Mouse (Mus musculus): ENCODE results near the gene Gfer.

Gfer gene

DNA sequence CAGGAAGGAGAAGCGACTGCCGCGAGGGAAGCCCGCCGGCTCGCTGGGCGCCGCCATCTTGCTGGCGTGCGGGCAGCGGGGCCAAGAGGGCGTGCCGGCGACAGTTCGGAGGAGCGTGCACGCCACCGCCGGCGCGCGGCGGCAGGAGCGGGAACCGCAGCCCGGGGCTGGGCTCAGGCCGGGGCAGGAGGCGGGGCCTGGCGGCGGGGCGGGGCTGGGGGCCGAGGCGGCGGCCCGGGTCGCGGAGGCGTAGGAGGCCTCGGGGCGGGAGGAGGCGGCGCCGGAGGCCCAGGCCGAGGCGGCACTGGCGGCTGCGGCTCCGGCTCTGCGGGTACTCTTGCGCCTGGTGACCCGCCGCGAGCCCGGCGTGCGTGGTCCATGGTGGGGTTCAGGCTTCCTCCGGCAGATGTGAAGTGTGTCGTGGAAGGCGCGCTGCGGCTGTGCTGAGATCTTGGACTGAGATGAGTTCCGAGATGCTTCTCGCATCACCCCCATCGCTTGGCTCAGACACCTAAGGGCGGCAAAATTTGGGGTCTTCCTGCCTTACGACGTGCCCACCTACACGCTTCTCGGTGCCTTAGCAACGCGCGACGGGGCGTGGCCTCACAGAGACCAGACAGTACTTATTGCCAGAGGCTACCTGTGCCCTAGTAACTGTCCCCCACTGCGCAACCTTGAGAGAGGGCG is at the start of gene Gfer, which contains the start of gene Noxo1:
Gene Gfer (minus strand): TSS at position 146 of the 687 bp plus-strand sequence.
Gene Noxo1 (plus strand): TSS at position 224 of the 687 bp plus-strand sequence.
- peak; percentile 86 for DNase-seq (ENCODE audit: low spot score)

DNA sequence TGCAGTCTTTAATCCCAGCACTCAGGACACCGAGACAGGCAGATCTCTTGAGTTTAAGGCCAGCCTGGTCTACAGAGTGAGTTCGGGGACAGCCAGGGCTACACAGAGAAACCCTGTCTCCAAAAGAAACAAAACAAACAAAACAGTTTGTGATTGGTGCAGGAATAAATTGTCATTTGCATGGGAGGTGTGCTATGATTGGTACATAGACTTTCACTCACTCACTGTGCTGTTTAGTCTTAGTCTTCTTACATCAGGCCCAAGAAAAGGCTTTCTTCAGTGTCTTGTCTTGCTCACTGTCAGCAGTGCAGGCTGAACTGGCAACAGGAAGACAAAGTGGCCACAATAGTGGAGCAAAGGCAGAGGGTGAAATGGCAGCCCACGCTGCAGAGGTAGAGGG is 48.4 kb upstream of the Gfer start:
- no peak for DNase-seq (ENCODE audit: low spot score)

DNA sequence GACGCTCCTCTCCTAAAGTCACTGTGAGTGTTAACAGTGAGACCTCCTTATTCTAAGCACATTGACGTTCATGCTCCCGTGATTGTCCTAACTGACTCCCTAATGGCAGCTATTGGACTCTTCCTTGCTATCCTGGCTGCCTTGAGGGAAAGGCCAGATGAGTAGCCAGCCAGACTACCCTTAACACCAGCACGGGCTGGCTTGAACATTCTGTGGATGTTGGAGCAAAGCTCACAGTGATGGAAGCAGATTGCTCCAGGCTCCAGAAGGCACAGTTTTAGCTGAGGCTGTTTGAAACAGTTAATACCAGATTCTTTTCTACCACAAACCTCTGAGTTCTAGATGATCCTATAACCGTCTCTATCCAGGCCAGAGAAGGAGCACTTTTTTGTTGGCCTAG is 47.9 kb upstream of the Gfer start:
- DNase-seq (ENCODE audit: low spot score): no peak

DNA sequence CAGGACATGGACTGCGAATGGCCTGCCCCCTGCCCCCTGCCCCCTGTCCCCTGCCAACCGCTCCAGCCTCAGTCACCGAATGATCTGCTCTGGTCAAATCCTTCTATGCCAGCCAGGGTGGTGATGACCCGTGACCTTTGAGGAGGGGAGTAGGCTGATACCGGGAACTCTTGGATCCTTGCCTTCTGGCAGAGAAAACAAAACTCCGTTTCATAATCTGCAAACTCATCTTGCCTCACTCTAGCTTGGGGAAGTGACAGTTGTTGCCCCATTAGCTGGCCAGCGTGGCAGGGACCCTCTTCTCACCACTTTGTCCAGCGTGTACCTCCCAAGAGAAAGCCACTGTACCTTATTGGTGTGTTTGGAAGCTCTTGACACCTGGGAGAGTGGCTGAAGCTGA is 46.4 kb upstream of the Gfer start:
- no peak for DNase-seq (ENCODE audit: low spot score)

DNA sequence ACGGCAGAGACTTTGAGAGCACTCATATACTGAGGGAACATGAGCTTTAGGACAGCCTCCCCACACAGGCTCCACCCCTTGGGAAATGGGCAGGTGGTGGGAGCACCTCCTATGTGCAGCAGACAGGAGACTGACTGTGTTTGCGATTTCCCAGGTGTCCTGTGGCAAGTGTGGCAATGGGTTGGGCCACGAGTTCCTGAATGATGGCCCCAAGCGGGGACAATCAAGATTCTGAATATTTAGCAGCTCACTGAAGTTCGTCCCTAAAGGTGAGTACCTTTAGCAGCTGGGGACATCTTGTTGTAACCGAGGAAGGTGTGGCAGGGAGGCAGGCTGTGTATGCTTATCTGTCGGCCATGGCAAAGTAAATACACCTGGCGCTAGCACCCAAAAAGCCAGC is 44.0 kb upstream of the Gfer start:
- no peak for DNase-seq (ENCODE audit: low spot score)

DNA sequence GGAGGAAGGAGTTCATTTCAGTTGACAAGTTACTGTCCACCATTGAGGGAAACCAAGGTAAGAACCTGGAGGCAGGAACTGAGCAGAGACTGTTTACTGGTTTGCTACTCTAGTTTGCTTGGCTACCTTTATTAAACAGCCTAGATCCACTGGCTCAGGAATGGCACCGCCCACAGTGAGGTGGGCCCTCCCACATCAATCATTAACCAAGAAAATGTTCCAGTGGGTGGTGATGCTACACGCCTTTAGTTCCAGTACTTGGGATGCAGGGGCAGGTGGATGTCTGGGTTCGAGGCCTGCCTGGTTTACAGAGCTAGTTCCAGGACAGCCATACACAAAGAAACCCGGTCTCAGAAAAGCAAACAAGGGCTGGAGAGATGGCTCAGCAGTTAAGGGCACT is 42.3 kb upstream of the Gfer start:
- no peak for DNase-seq (ENCODE audit: low spot score)

DNA sequence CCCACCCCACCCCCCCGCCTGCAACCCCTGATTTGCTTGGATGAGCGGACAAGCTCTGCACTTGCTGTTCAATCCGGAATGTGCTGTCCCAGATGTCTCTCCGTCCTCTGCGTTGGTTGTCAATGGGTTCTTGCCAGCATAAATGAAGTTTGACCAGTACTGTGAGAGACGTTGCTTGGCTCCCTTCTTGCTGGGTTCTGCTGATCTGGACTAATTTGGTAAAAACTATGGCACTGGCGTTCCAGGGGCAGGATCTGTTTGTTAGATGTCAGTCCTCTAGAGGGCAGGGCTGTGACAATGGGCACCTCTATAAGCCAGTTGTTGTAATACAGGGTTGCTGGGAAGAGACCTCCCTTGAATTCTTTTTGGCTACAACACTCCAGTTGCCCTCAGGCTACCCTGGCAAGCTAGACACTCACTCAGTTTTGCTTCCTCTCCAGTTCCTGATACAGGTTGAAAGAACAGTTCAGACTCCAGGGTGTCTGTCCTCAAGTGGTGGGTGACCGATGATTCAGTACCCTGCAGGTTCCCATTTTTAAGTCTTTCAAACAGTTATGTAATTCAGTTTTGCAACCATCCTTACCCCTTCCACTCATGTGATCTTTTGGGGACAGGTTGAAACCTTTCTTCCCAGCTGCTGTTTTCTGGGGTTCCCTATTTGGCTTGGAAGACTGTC is 41.3 kb upstream of the Gfer start:
- DNase-seq (ENCODE audit: low spot score): no peak

DNA sequence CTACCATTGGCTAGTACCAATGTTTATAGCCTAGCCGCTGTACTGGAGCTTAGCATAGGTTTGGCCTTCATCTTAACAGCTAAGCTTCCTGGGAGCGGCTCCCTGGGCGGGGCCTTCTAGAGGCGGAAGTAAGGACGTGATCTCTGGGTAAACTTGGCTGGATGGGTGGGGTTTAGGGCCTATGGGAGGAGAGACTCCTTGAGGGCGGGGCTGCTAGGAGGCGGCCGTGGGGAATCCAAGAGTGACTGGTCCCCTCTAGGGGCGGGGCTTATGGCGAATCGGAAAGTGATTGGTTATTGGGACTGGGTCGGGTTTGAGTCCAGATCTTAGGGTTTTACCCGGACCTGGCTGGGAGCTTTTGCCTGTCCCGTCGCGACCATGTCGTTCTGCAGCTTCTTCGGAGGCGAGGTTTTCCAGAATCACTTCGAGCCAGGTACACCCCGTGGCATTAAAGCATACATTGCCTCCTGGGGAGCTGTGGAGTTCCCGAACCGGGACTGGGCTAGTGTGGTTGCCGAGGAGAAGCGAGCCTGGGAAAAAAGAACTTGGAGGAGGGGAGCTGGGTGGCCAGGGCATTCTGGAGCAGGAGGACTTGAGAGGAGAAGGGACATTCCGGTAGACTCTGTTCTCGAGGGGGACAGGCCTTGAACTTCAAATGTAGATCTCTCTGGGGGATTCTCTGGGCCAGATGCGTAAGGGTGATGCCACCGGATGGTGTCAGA is 40.5 kb upstream of the Gfer start, which contains the start of gene Msrb1:
Gene Msrb1 (plus strand): TSS at position 313 of the 722 bp plus-strand sequence.
- DNase-seq (ENCODE audit: low spot score): peak; percentile 95

DNA sequence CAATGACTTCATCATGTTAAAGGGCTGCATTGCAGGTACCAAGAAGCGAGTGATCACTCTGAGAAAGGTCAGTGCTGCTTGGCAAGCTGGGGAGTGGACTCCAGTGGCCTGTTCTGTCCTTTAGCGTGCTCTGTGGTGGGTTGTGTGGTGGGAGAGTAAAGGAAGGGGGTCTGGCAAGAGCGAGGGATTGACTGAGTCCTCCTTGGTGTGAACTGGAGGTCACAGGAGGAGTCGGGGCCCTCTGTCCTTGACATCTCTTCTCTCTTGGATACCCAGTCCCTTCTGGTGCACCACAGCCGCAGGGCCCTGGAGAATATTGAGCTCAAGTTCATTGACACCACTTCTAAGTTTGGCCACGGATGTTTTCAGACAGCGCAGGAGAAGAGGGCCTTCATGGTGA is 39.5 kb upstream of the Gfer start:
- no peak for DNase-seq (ENCODE audit: low spot score)

DNA sequence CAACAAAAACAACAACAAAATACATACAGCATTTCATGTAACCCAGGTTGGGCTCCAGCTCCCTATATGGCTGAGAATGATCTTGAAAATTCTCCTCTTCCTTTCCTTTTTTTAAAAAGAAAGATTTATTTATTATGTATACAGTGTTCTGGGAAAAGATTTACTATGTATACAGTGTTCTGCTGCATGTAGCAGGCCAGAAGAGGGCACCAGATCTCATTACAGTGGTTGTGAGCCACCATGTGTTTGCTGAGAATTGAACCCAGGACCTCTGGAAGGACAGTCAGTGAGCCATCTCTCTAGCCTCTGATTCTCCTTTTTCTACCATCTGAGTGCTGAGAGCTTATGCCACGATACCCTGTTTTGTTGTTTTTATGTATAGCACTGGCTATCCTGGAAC is 38.6 kb upstream of the Gfer start:
- no peak for DNase-seq (ENCODE audit: low spot score)

DNA sequence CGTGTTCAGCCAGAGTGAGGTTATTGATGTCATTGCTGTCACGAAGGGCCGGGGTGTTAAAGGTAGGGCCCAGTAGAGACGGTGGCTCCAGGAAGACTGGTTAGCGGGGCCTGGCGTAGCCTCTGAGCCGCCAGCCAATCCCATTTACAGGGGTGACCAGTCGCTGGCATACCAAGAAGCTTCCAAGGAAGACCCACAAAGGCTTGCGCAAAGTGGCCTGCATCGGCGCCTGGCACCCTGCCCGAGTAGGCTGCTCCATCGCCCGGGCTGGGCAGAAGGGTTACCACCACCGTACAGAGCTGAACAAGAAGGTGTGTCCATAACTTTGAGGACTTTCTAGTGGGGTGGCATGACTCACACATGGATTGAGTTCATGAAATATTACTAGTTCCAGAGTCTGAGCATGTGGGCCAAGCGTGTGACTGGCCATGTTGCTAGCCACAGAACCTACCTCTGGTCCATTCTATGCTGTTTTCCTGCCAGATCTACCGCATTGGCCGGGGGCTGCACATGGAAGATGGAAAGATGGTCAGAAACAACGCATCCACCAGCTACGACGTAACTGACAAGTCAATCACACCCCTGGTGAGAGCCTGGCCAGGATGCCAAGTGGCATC is 37.6 kb upstream of the Gfer start:
- DNase-seq (ENCODE audit: low spot score): no peak

DNA sequence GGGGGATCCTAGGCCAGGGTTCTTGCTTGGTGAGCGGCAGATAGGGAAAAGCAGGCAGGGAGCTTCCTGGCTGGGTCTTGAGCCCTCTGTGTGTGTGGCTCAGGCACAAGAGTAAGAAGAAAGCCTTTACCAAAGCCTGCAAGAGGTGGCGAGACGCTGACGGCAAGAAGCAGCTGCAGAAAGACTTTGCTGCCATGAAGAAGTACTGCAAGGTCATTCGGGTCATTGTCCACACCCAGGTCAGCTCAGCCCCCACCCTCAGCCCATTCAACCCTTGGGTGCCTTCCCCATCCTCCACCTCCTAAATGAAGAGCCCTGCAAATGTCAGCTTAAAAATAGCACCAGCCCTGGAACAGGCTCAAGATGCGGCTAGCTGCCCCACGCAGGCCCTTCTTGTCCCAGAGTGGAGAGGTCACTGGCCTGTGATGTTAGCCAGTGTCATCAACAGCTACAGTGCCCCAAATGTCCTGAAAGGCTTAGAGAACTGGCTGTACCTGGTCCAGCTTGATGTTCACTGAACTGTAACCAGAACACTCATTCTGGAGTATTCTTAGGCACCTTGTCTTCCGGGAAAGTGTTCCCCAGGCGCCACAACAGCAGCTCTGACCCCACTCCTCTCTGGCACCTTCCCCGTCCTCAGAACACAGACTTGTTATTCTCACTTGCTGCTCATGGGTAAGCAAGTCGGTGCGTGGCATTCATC is 36.4 kb upstream of the Gfer start:
- DNase-seq (ENCODE audit: low spot score): no peak

DNA sequence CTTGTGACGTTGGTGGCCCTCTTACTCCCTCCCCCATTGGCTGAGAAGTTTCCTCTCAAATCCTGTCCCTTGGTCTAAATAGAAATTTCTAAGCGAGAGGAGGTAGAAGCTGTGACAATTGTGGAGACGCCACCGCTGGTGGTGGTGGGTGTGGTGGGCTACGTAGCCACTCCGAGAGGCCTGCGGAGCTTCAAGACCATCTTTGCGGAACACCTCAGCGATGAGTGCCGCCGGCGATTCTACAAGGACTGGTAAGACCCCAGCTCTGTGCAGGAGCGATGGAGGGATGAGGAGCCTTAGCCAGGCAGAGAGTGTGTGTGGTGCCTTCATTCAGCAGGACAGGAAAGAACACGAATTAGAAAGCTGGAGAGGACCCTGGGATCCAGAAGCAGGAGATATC is 34.8 kb upstream of the Gfer start:
- DNase-seq (ENCODE audit: low spot score): no peak

DNA sequence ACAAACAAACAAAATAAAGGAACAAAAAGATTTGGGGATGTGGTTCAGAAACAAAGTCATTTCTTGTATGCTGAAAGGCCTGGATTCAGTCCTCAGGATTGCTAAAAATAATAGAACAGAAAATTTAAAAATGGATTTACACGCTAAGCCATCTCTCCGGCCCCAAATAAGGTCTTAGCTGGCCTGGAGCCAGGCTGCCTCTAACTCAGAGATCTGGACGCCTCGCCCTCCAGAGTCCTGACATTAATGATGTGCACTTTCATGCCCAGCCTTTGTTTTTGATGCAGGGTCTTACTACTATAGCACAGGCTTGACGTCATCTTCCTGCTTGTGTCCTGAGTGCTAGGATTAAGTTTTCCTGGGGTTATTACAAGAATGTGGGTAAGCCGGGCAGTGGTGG is 33.1 kb upstream of the Gfer start:
- no peak for DNase-seq (ENCODE audit: low spot score)

DNA sequence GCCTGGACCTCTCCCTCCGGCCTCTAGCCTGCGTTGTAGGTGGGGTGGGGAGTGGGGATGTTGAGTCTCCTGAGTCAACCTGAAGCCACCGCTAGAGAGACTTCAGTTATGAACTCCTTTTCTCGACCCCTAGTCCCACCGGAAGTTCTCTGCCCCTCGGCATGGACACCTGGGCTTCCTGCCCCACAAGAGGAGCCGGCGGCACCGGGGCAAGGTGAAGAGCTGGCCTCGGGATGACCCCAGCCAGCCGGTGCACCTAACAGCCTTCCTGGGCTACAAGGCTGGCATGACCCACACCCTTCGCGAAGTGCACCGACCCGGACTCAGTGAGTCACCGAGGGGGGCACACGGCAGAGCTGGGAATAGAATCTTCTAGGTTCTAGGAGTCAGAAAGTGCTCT is 32.2 kb upstream of the Gfer start:
- no peak for DNase-seq (ENCODE audit: low spot score)

DNA sequence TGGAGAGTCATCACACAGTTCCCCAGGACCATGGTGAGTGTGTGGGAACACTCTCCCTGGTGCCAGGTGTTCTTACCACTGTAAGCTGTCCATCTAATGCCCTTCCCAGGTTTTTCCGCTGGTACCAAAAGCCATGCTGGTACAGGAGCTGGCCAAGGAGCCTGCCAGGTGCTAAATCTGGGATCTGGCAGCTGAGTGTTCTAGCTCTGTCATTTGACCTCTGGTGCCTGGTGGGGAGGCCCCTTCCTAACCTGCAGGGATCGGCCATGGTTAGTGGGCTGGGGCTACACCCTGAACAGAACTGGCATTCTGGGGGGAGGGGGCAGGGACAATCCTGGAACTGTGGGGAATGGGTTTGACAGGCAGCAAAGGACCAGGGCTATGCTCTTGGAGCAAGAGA is 31.7 kb upstream of the Gfer start, which contains the start of gene Rpl3l:
Gene Rpl3l (plus strand): TSS at position 203 of the 400 bp plus-strand sequence.
- DNase-seq (ENCODE audit: low spot score): no peak

DNA sequence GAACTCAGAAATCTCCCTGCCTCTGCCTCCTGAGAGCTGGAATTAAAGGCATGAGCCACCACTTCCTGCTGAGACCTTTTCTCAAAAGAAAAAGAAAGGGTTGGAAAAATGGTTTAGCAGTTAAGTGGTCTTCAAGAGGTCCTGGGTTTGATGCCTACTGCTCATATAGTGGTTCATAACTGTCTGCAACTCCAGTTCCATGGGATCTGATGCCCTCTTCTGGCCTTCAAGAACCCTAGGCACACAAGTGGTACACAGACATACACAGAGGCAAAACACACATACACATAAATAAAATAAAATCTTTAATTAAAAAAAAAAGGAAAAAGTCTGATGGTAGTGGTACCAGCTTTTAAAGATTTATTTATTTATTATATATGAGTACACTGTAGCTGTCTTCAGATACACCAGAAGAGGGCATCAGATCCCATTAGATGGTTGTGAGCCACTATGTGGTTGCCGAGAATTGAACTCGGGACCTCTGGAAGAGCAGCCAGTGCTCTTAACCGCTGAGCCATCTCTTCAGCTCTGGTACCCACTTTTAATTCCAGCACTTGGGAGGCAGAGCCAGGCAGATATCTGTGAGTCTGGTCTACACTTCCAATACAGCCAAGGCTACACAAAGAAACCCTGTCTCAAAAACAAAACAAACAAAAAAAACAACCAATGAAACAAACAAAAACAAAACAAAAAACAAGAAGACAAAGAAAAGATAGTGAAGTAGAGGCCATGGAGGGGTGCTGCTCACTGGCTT is 29.9 kb upstream of the Gfer start:
- DNase-seq (ENCODE audit: low spot score): no peak

DNA sequence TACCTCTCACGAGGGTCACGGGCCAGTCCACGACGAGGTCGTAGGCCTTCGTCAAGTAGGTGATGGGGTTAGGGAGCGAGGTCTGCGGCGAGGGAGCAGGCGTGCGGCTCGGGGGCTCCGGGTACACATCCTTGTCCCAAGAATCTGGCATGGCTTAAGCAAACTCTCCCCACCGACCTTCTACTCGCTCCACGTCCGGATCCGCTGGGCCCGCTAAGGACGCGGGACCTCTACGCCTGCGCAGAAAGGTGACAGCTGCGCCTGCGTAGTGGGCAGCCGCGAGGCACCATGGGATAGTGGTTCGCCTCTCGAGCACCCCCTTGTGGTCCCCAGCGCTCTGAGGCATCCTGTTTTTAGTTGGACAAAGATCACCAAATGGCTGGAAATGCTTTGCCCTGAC is 28.2 kb upstream of the Gfer start, which contains the start of gene Ndufb10:
Gene Ndufb10 (minus strand): TSS at position 295 of the 400 bp plus-strand sequence.
- peak; percentile 90 for DNase-seq (ENCODE audit: low spot score)

DNA sequence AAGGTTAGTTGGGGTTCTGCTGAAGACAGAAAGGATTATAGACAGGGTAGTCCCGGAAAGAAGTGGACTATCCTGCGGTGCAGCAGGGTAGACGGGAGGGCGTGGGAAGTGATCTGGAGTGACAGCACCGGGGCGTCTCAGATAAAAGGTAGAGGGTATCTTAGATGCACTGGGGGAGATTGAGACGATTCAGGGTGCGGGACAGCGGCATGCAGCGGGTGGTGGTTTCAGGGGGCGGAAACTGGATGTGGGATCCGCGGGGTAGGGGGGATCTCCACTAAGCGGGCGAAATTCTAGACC is 27.9 kb upstream of the Gfer start:
- no peak for DNase-seq (ENCODE audit: low spot score)

DNA sequence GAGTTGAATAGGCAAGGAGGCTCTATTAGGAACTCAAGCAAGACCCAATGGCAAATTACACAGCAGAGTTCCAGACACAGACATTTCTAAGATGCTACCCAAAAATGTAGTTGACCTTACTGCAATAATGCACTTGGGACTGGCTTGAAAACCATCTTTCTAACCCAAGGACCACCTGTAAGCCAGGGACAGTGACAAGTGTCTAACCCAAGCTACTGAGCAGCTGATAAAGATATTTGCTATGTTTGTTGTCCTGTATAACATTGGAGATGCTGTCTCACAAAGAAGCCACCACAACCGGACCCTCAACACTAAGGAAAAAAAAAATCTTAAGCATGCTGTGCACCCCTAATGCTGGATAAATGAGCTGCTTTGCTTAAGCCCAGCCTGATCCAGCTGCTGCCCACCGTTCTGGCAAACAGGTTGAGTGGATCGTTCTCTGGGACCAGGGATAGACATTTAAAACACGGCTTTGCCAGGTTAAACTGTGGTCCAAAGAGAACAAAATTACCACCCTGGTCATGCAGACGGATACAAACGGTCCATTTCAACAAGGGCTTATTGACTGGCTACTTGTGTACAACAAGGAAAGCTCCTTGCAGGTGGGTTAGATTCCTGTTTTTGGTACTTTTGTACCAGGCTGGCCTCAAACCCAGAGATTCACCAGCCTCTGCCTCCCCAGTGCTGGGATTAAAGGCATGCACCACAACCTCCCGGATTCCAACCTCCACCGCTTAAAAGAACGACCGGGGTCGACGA is 27.3 kb upstream of the Gfer start:
- DNase-seq (ENCODE audit: low spot score): no peak

Measured in testis, postnatal 14 days (tissue).